Mouse (Mus musculus) frontal cortex, adult 2 months (tissue): ENCODE measurements at regions not wholly inside any gene's neighbourhood (a gene's known extent, or its start where the extent isn't known, plus 50 kb on each side); places are given as distances from the start of the nearest gene placed in this dataset.

Source experiments
- DNase-seq, 2 experiments: peaks; one replicate each; pipeline ENCODE4 v3.0.0; 2022; ENCODE audit warnings: low spot score in 1 of 2; ENCODE audit errors: extremely low spot score in 1 of 2

GRCm38 (mm10) chr9:116511450-116511849, 336.3 kb upstream of the Tgfbr2 start:
- DNase-seq, result peak in 1 of 2 experiments; percentile 57

GRCm38 (mm10) chr9:116507756-116508155, 332.6 kb upstream of the Tgfbr2 start:
- DNase-seq, result no peak

GRCm38 (mm10) chr9:116502831-116503230, 327.7 kb upstream of the Tgfbr2 start:
- peak; percentile 13 to 43 for DNase-seq

- DNase-seq, result no peak
Observed at GRCm38 (mm10) chr9:116500951-116501350, 325.8 kb upstream of the Tgfbr2 start.

- DNase-seq, result no peak
Observed at GRCm38 (mm10) chr9:116491227-116491626, 316.1 kb upstream of the Tgfbr2 start.

- DNase-seq, result peak in 1 of 2 experiments; percentile 48
Observed at GRCm38 (mm10) chr9:116489787-116490186, 314.6 kb upstream of the Tgfbr2 start.

GRCm38 (mm10) chr9:116489273-116489672, 314.1 kb upstream of the Tgfbr2 start:
- DNase-seq, result peak in 1 of 2 experiments; percentile 28

- DNase-seq, result no peak
Observed at GRCm38 (mm10) chr9:116477309-116477708, 302.1 kb upstream of the Tgfbr2 start.

- no peak for DNase-seq
Observed at GRCm38 (mm10) chr9:116475206-116475955, 300.2 kb upstream of the Tgfbr2 start.

GRCm38 (mm10) chr9:116472855-116473254, 297.7 kb upstream of the Tgfbr2 start:
- DNase-seq, result no peak

- no peak for DNase-seq
Observed at GRCm38 (mm10) chr9:116468569-116469250, 293.6 kb upstream of the Tgfbr2 start.

- DNase-seq, result no peak
Observed at GRCm38 (mm10) chr9:116466336-116466735, 291.2 kb upstream of the Tgfbr2 start.

GRCm38 (mm10) chr9:116464626-116465025, 289.5 kb upstream of the Tgfbr2 start:
- no peak for DNase-seq

- no peak for DNase-seq
Observed at GRCm38 (mm10) chr9:116462232-116462631, 287.1 kb upstream of the Tgfbr2 start.

- no peak for DNase-seq
Observed at GRCm38 (mm10) chr9:116460022-116460421, 284.9 kb upstream of the Tgfbr2 start.

GRCm38 (mm10) chr9:116452050-116452449, 276.9 kb upstream of the Tgfbr2 start:
- peak; percentile 16 to 70 for DNase-seq

- DNase-seq, result no peak
Observed at GRCm38 (mm10) chr9:116450829-116451228, 275.7 kb upstream of the Tgfbr2 start.

- DNase-seq, result no peak
Observed at GRCm38 (mm10) chr9:116447734-116448133, 272.6 kb upstream of the Tgfbr2 start.

- DNase-seq, result no peak
Observed at GRCm38 (mm10) chr9:116438580-116438979, 263.4 kb upstream of the Tgfbr2 start.

GRCm38 (mm10) chr9:116434414-116434813, 259.3 kb upstream of the Tgfbr2 start:
- DNase-seq, result no peak

GRCm38 (mm10) chr9:116429061-116429460, 253.9 kb upstream of the Tgfbr2 start:
- no peak for DNase-seq

GRCm38 (mm10) chr9:116428475-116428874, 253.3 kb upstream of the Tgfbr2 start:
- DNase-seq, result no peak
